Mouse (Mus musculus) thymus, adult 2 months (tissue): ENCODE measurements around the gene Sipa1l1.

ENCODE experiments used
- CTCF ChIP-seq: fragments of 200-500 bp; IDR thresholded peaks from 2 replicates; pipeline ENCODE4 v1.5.1; 2012; ENCODE audit warnings: mild to moderate bottlenecking, control low read depth, low read length, moderate library complexity, borderline replicate concordance; ENCODE audit not compliant: control insufficient read depth, poor library complexity, insufficient read depth; ENCODE audit errors: extremely low read depth
- POLR2A ChIP-seq: fragments of 200-500 bp; IDR thresholded peaks from 2 replicates; pipeline ENCODE4 v1.6.1; 2012; ENCODE audit warnings: mild to moderate bottlenecking, low read length, control low read depth, moderate library complexity; ENCODE audit not compliant: control insufficient read depth, poor library complexity, insufficient read depth; ENCODE audit errors: extremely low read depth

DNA sequence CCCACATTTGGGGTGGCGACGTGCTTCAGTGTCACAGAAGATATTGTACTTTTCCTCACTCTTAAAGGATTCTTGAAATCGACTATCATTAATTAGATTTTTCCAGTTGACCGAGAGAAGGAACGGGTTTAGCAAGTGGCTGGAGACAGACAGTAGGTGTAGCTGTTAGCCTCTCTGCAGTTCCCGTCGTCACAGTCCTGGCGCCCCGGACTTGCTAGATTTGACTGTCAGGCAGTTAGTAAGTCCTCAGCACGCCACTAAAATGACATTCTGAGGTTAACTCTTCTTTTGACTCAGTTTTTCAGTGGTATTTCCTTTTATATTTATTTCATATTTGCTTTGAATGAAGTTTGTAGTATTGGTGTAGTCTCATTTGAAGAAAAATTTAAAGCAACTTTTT lies 2.5 kb downstream of the Sipa1l1 start:
- TF ChIP-seq POLR2A = no peak
- no peak for TF ChIP-seq CTCF
